Mouse (Mus musculus) forebrain, embryonic 11.5 days (tissue): ENCODE results near the gene Mroh2b. TPM values are rescaled to one million over a fixed set of nuclear protein-coding genes. Genes with fewer than 3 reads are reported as not detected.

Experiments
- ATAC-seq: fragments of 200-750 bp; cut with Nextera tagmentation; replicated peaks from 2 replicates; pipeline ENCODE4 v1.8.0; 2017; ENCODE audit warnings: moderate TSS enrichment; ENCODE audit not compliant: low FRiP score
- DNase-seq: peaks from one replicate; pipeline ENCODE4 v3.0.0-alpha.2; 2017; ENCODE audit warnings: low spot score
- H3K27ac ChIP-seq: fragments of 300-500 bp; sonication (generic); 2 replicates; pipeline ENCODE4 v1.5.1; 2014; ENCODE audit warnings: low read depth, low read length
- H3K27me3 ChIP-seq: fragments of 300-500 bp; sonication (generic); 2 replicates; pipeline ENCODE4 v1.6.1; 2014; ENCODE audit warnings: mild to moderate bottlenecking, low read length, mixed read lengths; ENCODE audit not compliant: control insufficient read depth, insufficient read depth
- H3K36me3 ChIP-seq: fragments of 300-500 bp; sonication (generic); 2 replicates; pipeline ENCODE4 v1.6.1; 2014; ENCODE audit warnings: mild to moderate bottlenecking, low read length, moderate library complexity, mixed read lengths; ENCODE audit not compliant: control insufficient read depth, insufficient read depth
- H3K4me1 ChIP-seq: fragments of 300-500 bp; sonication (generic); replicated peaks from 2 replicates; pipeline ENCODE4 v1.6.1; 2014; ENCODE audit warnings: low read length, mixed read lengths; ENCODE audit not compliant: control insufficient read depth, insufficient read depth
- H3K4me2 ChIP-seq: fragments of 300-500 bp; sonication (generic); 2 replicates; pipeline ENCODE4 v1.6.1; 2014; ENCODE audit warnings: low read depth, mild to moderate bottlenecking, low read length, moderate library complexity, mixed read lengths; ENCODE audit not compliant: severe bottlenecking
- H3K4me3 ChIP-seq: fragments of 300-500 bp; sonication (generic); 2 replicates; pipeline ENCODE4 v1.5.1; 2014; ENCODE audit warnings: low read depth, low read length
- H3K9ac ChIP-seq: fragments of 300-500 bp; sonication (generic); 2 replicates; pipeline ENCODE4 v1.6.1; 2014; ENCODE audit warnings: low read length
- H3K9me3 ChIP-seq: fragments of 300-500 bp; sonication (generic); 2 replicates; pipeline ENCODE4 v1.6.1; 2016; ENCODE audit warnings: low read length, mixed read lengths; ENCODE audit not compliant: control insufficient read depth
- WGBS: fragments of 180-500 bp; shearing (Covaris S2); extraction: QIAGEN DNeasy Blood & Tissue Kit; methylation state at CpG from one replicate; pipeline ENCODE4 v1.1.7; 2014; 5-methylcytosine and 5-hydroxymethylcytosine counted together
- polyA plus RNA-seq: library from polyadenylated mRNA; unstranded; fragments of >200 nt; fragmentation: Nextera tagmentation; extraction: Ambion mirVana; gene quantifications from 2 replicates; pipeline ENCODE4 v1.2.1, GENCODE M21; 2014

The Mroh2b gene
- not detected in 2 replicates for polyA plus RNA-seq

GRCm38 (mm10) chr15:4898437-4898836 lies at the start of gene Mroh2b:
TSS of gene Mroh2b (plus strand) at chr15:4898737.
- H3K27ac ChIP-seq = no peak within 1 kb of the TSS
- 95% methylated on average over 1 of the region's 1 CpGs for WGBS
- H3K4me2 ChIP-seq = no peak within 1 kb of the TSS
- DNase-seq (no peak), ATAC-seq (no peak)
- no peaks in the 10 kb centered on the region for H3K36me3 ChIP-seq
- H3K4me1 ChIP-seq = no peaks in the 10 kb centered on the region; the same call in 1 of the 2 replicates
- H3K4me3 ChIP-seq = no peak within 1 kb of the TSS
- no peak within 1 kb of the TSS for H3K9ac ChIP-seq
- no peaks in the 10 kb centered on the region for H3K27me3 ChIP-seq
- H3K9me3 ChIP-seq = no peaks in the 10 kb centered on the region

GRCm38 (mm10) chr15:4850015-4850414 lies 48.5 kb upstream of the Mroh2b start:
- ATAC-seq (no peak), DNase-seq (no peak)
- no peak overlapping the region for H3K9ac ChIP-seq
- H3K4me2 ChIP-seq = no peak overlapping the region
- H3K4me3 ChIP-seq = no peak overlapping the region
- H3K27me3 ChIP-seq = no peaks in the 10 kb centered on the region
- no peaks in the 10 kb centered on the region for H3K36me3 ChIP-seq
- H3K9me3 ChIP-seq = no peaks in the 10 kb centered on the region
- no peaks in the 10 kb centered on the region for H3K4me1 ChIP-seq
- H3K27ac ChIP-seq = no peak overlapping the region
- 93% methylated on average over 1 of the region's 1 CpGs for WGBS

- no peak overlapping the region for H3K4me3 ChIP-seq
- no peak overlapping the region for H3K27ac ChIP-seq
- no peaks in the 10 kb centered on the region for H3K9me3 ChIP-seq
- no peak for ATAC-seq
- no peaks in the 10 kb centered on the region for H3K27me3 ChIP-seq
- H3K4me1 ChIP-seq = no peaks in the 10 kb centered on the region; the same call in 1 of the 2 replicates
- no peak overlapping the region for H3K9ac ChIP-seq
- DNase-seq = no peak
- H3K36me3 ChIP-seq = no peaks in the 10 kb centered on the region
- H3K4me2 ChIP-seq = no peak overlapping the region
- WGBS = 42% methylated on average over 3 of the region's 3 CpGs
Measured at GRCm38 (mm10) chr15:4894962-4895361, 3.6 kb upstream of the Mroh2b start.

- H3K27ac ChIP-seq = no peak overlapping the region
- no peak overlapping the region for H3K9ac ChIP-seq
- DNase-seq (no peak), ATAC-seq (no peak)
- no peak overlapping the region for H3K4me2 ChIP-seq
- 83% methylated on average over 8 of the region's 8 CpGs for WGBS
- no peaks in the 10 kb centered on the region for H3K4me1 ChIP-seq
- H3K36me3 ChIP-seq = no peaks in the 10 kb centered on the region
- no peaks in the 10 kb centered on the region for H3K9me3 ChIP-seq
- H3K4me3 ChIP-seq = no peak overlapping the region
- H3K27me3 ChIP-seq = no peaks in the 10 kb centered on the region
Measured at GRCm38 (mm10) chr15:4934731-4935130, 36.2 kb downstream of the Mroh2b start.

GRCm38 (mm10) chr15:4973355-4973754 lies 74.8 kb downstream of the Mroh2b start:
- no peak for ATAC-seq
- Histone ChIP-seq H3K27me3 (no peaks in the 10 kb centered on the region), H3K4me1 (no peaks in the 10 kb centered on the region), H3K36me3 (no peaks in the 10 kb centered on the region), H3K4me2 (no peak overlapping the region), H3K9ac (no peak overlapping the region), H3K4me3 (no peak overlapping the region), H3K9me3 (no peaks in the 10 kb centered on the region), H3K27ac (no peak overlapping the region)
- DNase-seq = no peak
- 98% methylated on average over 1 of the region's 1 CpGs for WGBS

GRCm38 (mm10) chr15:5002903-5003302 lies 104.4 kb downstream of the Mroh2b start:
- Histone ChIP-seq H3K27me3 (no peaks in the 10 kb centered on the region), H3K27ac (no peak overlapping the region), H3K36me3 (no peaks in the 10 kb centered on the region), H3K9me3 (no peaks in the 10 kb centered on the region), H3K4me3 (no peak overlapping the region), H3K9ac (no peak overlapping the region), H3K4me1 (no peaks in the 10 kb centered on the region), H3K4me2 (no peak overlapping the region)
- WGBS = 35% methylated on average over 2 of the region's 2 CpGs
- ATAC-seq (peak; percentile 82), DNase-seq (no peak)

- no peaks in the 10 kb centered on the region for H3K36me3 ChIP-seq
Measured at GRCm38 (mm10) chr15:5003503-5004196, 105.1 kb downstream of the Mroh2b start.

GRCm38 (mm10) chr15:5009644-5010107 lies 111.1 kb downstream of the Mroh2b start:
- 87% methylated on average over 11 of the region's 11 CpGs for WGBS
- DNase-seq = no peak
- no peak for ATAC-seq

More at GRCm38 (mm10) chr15:5003503-5004196, 105.1 kb downstream of the Mroh2b start:
- H3K27ac ChIP-seq = no peak overlapping the region
- no peaks in the 10 kb centered on the region for H3K9me3 ChIP-seq
- H3K9ac ChIP-seq = no peak overlapping the region
- 86% methylated on average over 6 of the region's 6 CpGs for WGBS
- H3K4me2 ChIP-seq = no peak overlapping the region
- no peaks in the 10 kb centered on the region for H3K27me3 ChIP-seq
- no peak overlapping the region for H3K4me3 ChIP-seq
- DNase-seq (no peak), ATAC-seq (no peak)
- no peaks in the 10 kb centered on the region for H3K4me1 ChIP-seq

More at GRCm38 (mm10) chr15:5009644-5010107, 111.1 kb downstream of the Mroh2b start:
- Histone ChIP-seq H3K4me1 (no peaks in the 10 kb centered on the region), H3K9ac (no peak overlapping the region), H3K27me3 (no peaks in the 10 kb centered on the region), H3K4me2 (no peak overlapping the region), H3K4me3 (no peak overlapping the region), H3K27ac (no peak overlapping the region), H3K9me3 (no peaks in the 10 kb centered on the region), H3K36me3 (no peaks in the 10 kb centered on the region)
